Mouse (Mus musculus) neural tube, embryonic 13.5 days (tissue): ENCODE results near the gene Kcnip4. TPM values are rescaled to one million over a fixed set of nuclear protein-coding genes. Genes with fewer than 3 reads are reported as not detected.

Experiments used
- ATAC-seq: fragments of 200-750 bp; cut with Nextera tagmentation; 2 replicates; pipeline ENCODE4 v1.8.0; 2017; ENCODE audit warnings: low read depth, mild to moderate bottlenecking, moderate TSS enrichment, moderate library complexity
- H3K27ac ChIP-seq: fragments of 300-500 bp; sonication (generic); replicated peaks from 2 replicates; pipeline ENCODE4 v1.5.1; 2015; ENCODE audit warnings: moderate library complexity, mild to moderate bottlenecking, inconsistent platforms
- H3K27me3 ChIP-seq: fragments of 300-500 bp; sonication (generic); 2 replicates; pipeline ENCODE4 v1.6.1; 2015; ENCODE audit warnings: mild to moderate bottlenecking, inconsistent platforms
- H3K36me3 ChIP-seq: fragments of 300-500 bp; sonication (generic); 2 replicates; pipeline ENCODE4 v1.6.1; 2015; ENCODE audit warnings: mild to moderate bottlenecking, inconsistent platforms
- H3K4me1 ChIP-seq: fragments of 300-500 bp; sonication (generic); replicated peaks from 2 replicates; pipeline ENCODE4 v1.6.1; 2015; ENCODE audit warnings: inconsistent platforms
- H3K4me2 ChIP-seq: fragments of 300-500 bp; sonication (generic); 2 replicates; pipeline ENCODE4 v1.6.1; 2015; ENCODE audit warnings: inconsistent platforms, mild to moderate bottlenecking, moderate library complexity
- H3K4me3 ChIP-seq: fragments of 300-500 bp; sonication (generic); 2 replicates; pipeline ENCODE4 v1.5.1; 2015; ENCODE audit warnings: mild to moderate bottlenecking, inconsistent platforms
- H3K9ac ChIP-seq: fragments of 300-500 bp; sonication (generic); 2 replicates; pipeline ENCODE4 v1.6.1; 2015; ENCODE audit warnings: moderate library complexity, mild to moderate bottlenecking, inconsistent platforms
- H3K9me3 ChIP-seq: fragments of 300-500 bp; sonication (generic); 2 replicates; pipeline ENCODE4 v1.6.1; 2016; ENCODE audit warnings: inconsistent platforms
- WGBS: fragments of 180-500 bp; shearing (Covaris S2); methylation state at CpG from one replicate; pipeline ENCODE4 v1.1.7; 2015; 5-methylcytosine and 5-hydroxymethylcytosine counted together
- polyA plus RNA-seq: library from polyadenylated mRNA; unstranded; fragments of >200 nt; fragmentation: Nextera tagmentation; extraction: Ambion mirVana; gene quantifications from 2 replicates; pipeline ENCODE4 v1.2.1, GENCODE M21; 2015

The Kcnip4 gene
- polyA plus RNA-seq, 1 experiment from 2014 or later, result 9.1 TPM

DNA sequence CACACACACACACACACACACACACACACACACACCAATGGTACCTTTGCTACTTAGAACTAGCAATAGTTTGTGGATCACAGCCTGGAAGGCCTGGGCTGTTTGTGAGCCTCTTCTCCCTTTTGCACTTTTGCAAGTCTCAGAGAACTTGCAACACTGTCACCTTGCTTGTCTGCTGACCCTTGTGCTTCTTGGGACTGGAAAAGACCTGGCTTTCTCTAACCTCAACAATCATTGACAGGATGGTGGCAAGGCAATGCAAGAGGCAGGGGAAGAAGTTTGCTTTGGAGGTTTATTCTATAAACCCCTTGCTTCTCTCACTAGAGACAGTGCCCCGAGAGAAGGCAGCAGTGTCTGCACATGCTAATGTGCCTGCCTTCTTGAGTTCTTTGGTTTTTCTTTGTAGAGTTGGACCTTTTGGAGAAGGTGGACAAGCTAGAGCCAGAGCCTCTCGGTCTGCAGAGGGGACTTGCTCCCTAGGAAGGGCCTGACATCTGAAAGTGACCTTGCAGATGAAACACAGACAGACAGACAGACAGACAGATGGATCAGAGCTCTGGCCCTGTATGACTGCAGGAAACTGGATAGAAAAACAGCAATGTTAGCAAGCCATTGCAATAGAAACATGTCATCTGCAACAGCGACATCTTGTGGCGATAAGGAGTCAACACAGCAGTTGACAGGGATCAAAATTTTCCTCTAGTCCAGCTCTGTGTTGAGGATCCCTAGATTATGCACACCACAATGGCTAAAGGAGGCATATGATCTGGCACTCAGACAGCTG is 174.4 kb downstream of the Kcnip4 start:
- H3K4me3 ChIP-seq, result no peak overlapping the region
- peak; percentile 69 for ATAC-seq

DNA sequence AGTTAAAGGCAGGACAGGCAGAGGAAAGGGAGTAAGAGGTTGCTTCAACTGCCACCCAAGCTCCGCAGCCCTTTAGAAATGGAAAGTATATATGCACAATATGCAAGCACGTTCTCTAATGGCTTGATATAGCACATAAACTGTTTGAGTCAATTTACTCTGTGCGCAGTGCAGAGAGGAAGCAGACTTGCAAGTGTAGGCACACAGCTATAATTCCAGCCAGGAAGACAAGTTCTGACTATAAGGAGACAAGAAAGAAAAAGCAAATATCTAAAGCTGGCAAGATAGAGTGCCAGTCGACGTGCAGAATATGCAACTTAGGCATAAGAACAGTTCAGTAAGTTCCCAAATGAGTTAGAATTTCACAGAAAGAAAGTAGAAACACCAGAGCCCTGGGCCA is 175.2 kb downstream of the Kcnip4 start:
- no peaks in the 10 kb centered on the region for H3K9me3 ChIP-seq
- H3K36me3 ChIP-seq, result no peaks in the 10 kb centered on the region
- H3K27ac ChIP-seq, result no peak overlapping the region
- 85% methylated on average over 5 of the region's 5 CpGs for WGBS
- H3K4me3 ChIP-seq, result no peak overlapping the region
- no peak for ATAC-seq
- H3K27me3 ChIP-seq, result no peaks in the 10 kb centered on the region
- H3K9ac ChIP-seq, result no peak overlapping the region
- H3K4me2 ChIP-seq, result no peak overlapping the region
- no peaks in the 10 kb centered on the region for H3K4me1 ChIP-seq

More for the DNA sequence above, 174.4 kb downstream of the Kcnip4 start:
- Histone ChIP-seq H3K36me3 (no peaks in the 10 kb centered on the region), H3K27me3 (no peaks in the 10 kb centered on the region), H3K9me3 (no peaks in the 10 kb centered on the region), H3K4me2 (no peak overlapping the region), H3K27ac (0 out of 2 replicates have a peak overlapping the region, but pooled peaks have one; percentile 4), H3K9ac (no peak overlapping the region), H3K4me1 (no peaks in the 10 kb centered on the region)
- WGBS, result 33% methylated on average over 4 of the region's 4 CpGs

DNA sequence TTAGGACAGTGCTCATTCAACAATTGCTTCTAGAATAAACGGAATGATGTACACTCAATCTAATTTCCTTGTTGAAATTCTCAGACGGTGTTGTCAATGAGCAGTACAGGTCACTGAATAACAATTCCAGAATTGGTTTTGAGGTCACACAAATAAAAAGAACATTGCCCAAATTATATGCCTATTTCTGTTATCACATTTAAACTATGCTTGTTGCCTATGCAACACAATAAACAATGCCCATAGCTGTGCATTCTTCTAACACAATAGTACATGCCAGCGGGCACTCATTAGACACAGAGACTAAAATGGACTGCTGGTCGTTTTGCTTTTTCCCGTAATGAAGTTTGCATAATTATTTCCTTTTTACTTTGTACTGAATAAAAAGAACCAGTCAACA is 176.2 kb downstream of the Kcnip4 start:
- Histone ChIP-seq H3K27ac (no peak overlapping the region), H3K4me3 (no peak overlapping the region), H3K9me3 (no peaks in the 10 kb centered on the region), H3K27me3 (no peaks in the 10 kb centered on the region), H3K9ac (no peak overlapping the region), H3K4me1 (no peaks in the 10 kb centered on the region), H3K4me2 (no peak overlapping the region), H3K36me3 (no peaks in the 10 kb centered on the region)
- ATAC-seq, result no peak
- 62% methylated on average over 5 of the region's 5 CpGs for WGBS

DNA sequence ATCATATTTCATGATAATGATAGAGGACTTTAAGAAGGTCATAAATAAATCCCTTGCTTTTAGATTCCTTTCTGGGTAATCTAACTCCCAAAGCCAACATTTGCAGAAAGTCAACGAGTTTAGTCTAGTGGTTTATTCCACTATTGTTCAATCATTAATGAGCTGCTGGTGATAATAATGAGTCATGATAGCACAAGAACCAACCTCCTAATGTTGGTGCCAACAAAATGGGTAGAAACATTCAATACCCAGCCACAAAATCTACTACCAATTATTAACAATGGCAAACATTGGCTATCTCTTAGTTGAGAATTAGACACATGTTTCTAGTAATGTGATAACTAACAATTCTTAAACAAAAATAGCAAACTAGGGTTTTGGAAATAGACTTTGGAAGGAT is 180.1 kb downstream of the Kcnip4 start:
- H3K27ac ChIP-seq, result no peak overlapping the region
- H3K9me3 ChIP-seq, result no peaks in the 10 kb centered on the region
- H3K36me3 ChIP-seq, result no peaks in the 10 kb centered on the region
- no peak for ATAC-seq
- no peaks in the 10 kb centered on the region for H3K27me3 ChIP-seq
- H3K9ac ChIP-seq, result no peak overlapping the region
- H3K4me3 ChIP-seq, result no peak overlapping the region
- H3K4me1 ChIP-seq, result no peaks in the 10 kb centered on the region
- 73% methylated on average over 1 of the region's 1 CpGs for WGBS
- no peak overlapping the region for H3K4me2 ChIP-seq

DNA sequence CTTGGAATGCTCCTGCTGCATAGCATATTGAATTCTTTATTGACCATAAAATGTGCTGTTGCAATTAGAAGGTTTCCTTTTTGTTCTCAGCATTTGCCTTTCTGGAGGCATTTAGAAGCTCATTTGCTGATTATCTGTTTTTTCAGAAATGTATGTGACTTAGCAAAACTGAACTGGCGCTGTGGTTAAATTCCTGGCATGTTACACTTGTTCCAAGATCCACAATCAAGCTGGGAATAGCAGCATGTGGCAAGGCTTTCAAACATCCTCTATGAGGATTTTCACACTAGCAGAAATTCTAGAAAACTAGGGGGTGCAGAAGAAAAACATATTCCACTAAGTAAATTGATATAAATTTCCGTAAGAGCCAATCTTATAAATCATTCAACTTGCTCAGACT is 187.5 kb downstream of the Kcnip4 start:
- no peaks in the 10 kb centered on the region for H3K27me3 ChIP-seq
- H3K9me3 ChIP-seq, result no peaks in the 10 kb centered on the region
- no peak overlapping the region for H3K4me2 ChIP-seq
- H3K9ac ChIP-seq, result no peak overlapping the region
- WGBS, result 58% methylated on average over 2 of the region's 2 CpGs
- no peak for ATAC-seq
- H3K4me3 ChIP-seq, result no peak overlapping the region
- H3K36me3 ChIP-seq, result no peaks in the 10 kb centered on the region
- peak overlapping the region; percentile 1; the same call in 1 of the 2 replicates for H3K27ac ChIP-seq
- no peaks in the 10 kb centered on the region for H3K4me1 ChIP-seq

DNA sequence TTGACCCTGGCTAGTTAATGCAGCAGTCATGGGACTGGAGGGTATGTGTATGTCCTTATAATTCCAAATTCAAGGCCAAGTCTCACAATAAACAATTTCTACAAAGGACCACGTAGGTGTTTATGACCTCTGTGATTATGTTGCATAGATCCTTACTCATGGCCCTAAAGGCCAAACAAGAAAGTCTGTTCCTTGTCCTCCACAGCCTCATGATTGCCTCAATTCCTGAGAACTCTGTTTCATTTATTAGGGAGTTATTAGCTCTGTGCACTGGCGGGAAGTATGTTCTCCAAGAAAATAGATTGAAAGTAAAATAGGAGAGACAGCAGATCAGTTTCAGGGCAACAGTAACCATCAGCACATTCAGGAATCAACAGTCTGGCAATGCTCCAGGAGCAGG is 191.6 kb downstream of the Kcnip4 start:
- H3K4me3 ChIP-seq, result no peak overlapping the region
- WGBS, result 83% methylated on average over 2 of the region's 2 CpGs
- no peak for ATAC-seq

DNA sequence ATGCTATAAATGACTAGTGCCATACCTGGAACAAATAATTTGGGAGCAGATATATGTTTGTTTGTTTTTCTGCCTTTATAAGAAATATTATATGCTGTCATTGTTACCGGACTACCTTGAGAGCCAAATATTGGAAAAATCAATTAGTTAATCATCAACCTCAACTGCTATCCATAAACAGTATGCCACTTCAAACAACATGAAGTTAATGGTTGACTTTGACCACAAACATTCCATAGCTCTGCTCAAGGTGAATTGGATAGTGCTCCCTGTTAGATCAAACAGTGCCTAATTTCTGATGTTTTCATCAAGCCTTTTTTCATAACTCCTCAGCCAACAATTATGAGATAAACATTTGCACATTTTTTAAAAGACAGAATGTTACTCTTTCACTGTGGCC is 195.7 kb downstream of the Kcnip4 start:
- no peak overlapping the region for H3K4me2 ChIP-seq
- H3K27ac ChIP-seq, result no peak overlapping the region
- no peak overlapping the region for H3K4me3 ChIP-seq
- 97% methylated on average over 1 of the region's 1 CpGs for WGBS
- no peaks in the 10 kb centered on the region for H3K9me3 ChIP-seq
- no peak for ATAC-seq
- H3K4me1 ChIP-seq, result no peaks in the 10 kb centered on the region
- no peaks in the 10 kb centered on the region for H3K36me3 ChIP-seq
- no peaks in the 10 kb centered on the region for H3K27me3 ChIP-seq
- no peak overlapping the region for H3K9ac ChIP-seq

More for the DNA sequence above, 191.6 kb downstream of the Kcnip4 start:
- Histone ChIP-seq H3K36me3 (no peaks in the 10 kb centered on the region), H3K27ac (no peak overlapping the region), H3K27me3 (no peaks in the 10 kb centered on the region), H3K9me3 (no peaks in the 10 kb centered on the region), H3K4me2 (no peak overlapping the region), H3K9ac (no peak overlapping the region), H3K4me1 (no peaks in the 10 kb centered on the region)

DNA sequence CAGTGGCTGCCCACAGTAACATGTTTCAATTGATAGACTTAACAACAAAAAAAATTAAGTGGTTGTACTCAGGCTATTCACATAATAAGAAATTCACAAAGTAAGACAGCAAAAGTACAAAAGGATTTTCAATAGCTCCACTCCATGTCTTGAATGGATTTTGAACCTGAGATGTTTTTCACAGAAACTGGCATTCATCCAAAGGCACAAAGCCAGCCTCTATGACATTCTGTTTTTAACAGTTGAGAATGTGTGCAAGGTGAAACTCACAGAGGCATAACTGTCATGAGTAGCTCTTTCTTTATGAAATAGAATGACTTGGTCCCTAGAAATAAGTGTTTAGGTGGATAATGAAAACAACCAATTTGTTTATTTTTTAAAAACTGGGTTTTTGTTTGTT is 206.0 kb downstream of the Kcnip4 start:
- no peaks in the 10 kb centered on the region for H3K27me3 ChIP-seq
- no peak for ATAC-seq
- H3K4me3 ChIP-seq, result no peak overlapping the region
- H3K4me1 ChIP-seq, result no peaks in the 10 kb centered on the region
- H3K9ac ChIP-seq, result no peak overlapping the region
- H3K36me3 ChIP-seq, result no peaks in the 10 kb centered on the region
- H3K27ac ChIP-seq, result no peak overlapping the region
- no peak overlapping the region for H3K4me2 ChIP-seq
- H3K9me3 ChIP-seq, result no peaks in the 10 kb centered on the region

DNA sequence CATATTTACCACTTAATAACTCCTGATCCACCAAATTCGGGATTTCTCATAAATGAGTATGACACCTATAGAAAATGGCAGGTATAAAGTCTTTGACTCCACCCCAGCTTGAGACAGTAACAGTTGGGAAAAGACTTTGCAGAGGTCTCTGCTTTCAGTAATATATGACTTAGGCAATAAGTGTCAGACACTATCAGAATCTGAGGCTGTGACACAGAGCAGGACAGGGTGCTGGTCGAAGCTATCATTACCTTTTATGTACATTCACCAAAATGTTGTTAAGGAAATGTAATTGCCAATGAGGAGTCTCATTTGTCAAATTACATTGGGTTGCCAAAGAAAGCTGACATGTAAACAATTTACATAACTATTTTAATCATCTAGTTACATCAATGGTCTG is 206.8 kb downstream of the Kcnip4 start:
- no peaks in the 10 kb centered on the region for H3K9me3 ChIP-seq
- ATAC-seq, result no peak
- WGBS, result 86% methylated on average over 2 of the region's 2 CpGs

DNA sequence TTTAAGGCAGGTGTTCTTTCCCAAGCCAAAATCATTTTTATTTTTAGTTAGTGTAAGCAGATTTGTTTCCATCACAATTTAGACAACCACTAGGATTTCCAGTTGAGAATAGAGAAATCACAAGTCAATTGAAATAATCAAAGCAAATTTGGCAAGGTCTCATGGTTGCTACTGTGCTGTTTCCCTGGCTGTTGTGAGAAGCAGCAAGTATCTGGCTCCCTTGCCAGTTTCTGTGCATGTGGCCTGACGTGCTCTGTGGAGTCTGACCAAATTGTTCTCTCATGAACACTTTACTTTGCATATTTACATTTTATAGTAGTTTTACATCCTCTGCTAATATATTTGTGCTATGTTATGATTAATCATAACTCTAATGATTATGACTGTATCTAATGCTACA is 217.9 kb downstream of the Kcnip4 start:
- H3K9ac ChIP-seq, result no peak overlapping the region
- H3K4me1 ChIP-seq, result no peaks in the 10 kb centered on the region
- H3K4me2 ChIP-seq, result no peak overlapping the region
- 80% methylated on average over 1 of the region's 1 CpGs for WGBS
- H3K4me3 ChIP-seq, result no peak overlapping the region
- no peak for ATAC-seq
- H3K36me3 ChIP-seq, result no peaks in the 10 kb centered on the region
- no peak overlapping the region for H3K27ac ChIP-seq
- no peaks in the 10 kb centered on the region for H3K27me3 ChIP-seq
- no peaks in the 10 kb centered on the region for H3K9me3 ChIP-seq

More for the DNA sequence above, 206.8 kb downstream of the Kcnip4 start:
- H3K4me2 ChIP-seq, result no peak overlapping the region
- H3K36me3 ChIP-seq, result no peaks in the 10 kb centered on the region
- no peak overlapping the region for H3K27ac ChIP-seq
- no peaks in the 10 kb centered on the region for H3K4me1 ChIP-seq
- H3K27me3 ChIP-seq, result no peaks in the 10 kb centered on the region
- H3K9ac ChIP-seq, result no peak overlapping the region
- H3K4me3 ChIP-seq, result no peak overlapping the region

DNA sequence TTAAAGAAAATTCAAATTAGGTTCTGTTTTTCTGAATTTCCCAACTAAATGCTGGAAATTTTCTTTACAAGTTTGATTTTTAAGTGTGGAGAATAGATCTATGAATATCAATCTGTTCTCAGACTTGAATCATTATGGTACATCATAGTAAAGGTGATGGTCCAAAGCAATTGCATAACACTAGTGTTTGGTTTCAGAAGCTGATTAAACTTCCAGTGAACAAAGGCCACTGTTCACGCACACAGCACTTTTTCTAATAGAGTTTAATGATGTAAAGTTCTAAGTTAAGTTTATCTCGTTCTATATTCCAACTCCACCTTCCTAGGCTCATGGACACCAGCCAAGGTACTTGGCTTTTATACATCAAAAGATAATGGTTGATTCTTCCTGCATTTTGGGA is 219.4 kb downstream of the Kcnip4 start:
- no peak for ATAC-seq
- Histone ChIP-seq H3K9me3 (no peaks in the 10 kb centered on the region), H3K4me2 (no peak overlapping the region), H3K4me1 (no peaks in the 10 kb centered on the region), H3K9ac (no peak overlapping the region), H3K36me3 (no peaks in the 10 kb centered on the region), H3K27me3 (no peaks in the 10 kb centered on the region), H3K27ac (no peak overlapping the region), H3K4me3 (no peak overlapping the region)
- 79% methylated on average over 2 of the region's 2 CpGs for WGBS

DNA sequence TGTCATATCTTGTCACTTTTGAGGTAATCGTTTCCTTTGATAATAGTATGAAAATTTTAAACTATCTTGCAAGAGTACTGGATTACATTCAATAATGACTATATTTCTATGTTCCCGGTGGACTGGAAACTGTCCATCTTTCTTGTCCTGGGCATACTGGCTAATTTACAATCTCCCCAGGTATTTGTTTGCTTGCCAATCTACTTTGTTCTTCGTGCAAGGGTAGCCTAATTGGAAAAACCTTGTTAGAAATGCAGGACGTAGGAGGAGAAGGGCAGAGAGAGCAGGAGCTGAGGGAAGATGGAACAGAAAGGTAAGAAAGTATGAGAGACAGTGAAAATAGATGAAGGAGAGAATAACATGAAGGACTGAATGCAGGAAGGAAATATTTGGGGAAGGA is 226.1 kb downstream of the Kcnip4 start:
- Histone ChIP-seq H3K4me1 (no peaks in the 10 kb centered on the region), H3K36me3 (no peaks in the 10 kb centered on the region), H3K4me3 (no peak overlapping the region), H3K9me3 (no peaks in the 10 kb centered on the region), H3K27me3 (no peaks in the 10 kb centered on the region), H3K9ac (no peak overlapping the region), H3K27ac (no peak overlapping the region), H3K4me2 (no peak overlapping the region)
- WGBS, result 58% methylated on average over 4 of the region's 4 CpGs
- ATAC-seq, result no peak

DNA sequence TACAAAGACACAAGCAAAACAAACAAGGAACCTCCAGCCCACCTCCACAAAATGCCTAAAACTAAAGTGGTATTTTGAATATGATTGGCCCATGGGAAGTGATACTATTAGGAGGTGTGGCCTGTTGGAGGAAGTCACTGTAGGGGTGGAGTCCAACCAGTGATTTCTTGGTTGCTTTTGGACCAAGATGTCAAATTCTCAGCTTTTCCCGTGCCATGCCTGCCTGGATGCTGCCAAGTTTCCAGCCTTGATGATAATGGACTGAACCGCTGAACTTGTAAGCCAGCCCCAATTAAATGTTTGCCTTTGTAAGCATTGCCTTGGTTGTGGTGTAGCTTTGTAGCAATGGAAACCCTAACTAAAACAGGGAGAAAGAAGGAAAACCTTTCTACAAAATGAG is 232.3 kb downstream of the Kcnip4 start:
- no peak overlapping the region for H3K4me2 ChIP-seq
- H3K4me1 ChIP-seq, result no peaks in the 10 kb centered on the region
- H3K4me3 ChIP-seq, result no peak overlapping the region
- WGBS, result 91% methylated on average over 2 of the region's 2 CpGs
- no peak for ATAC-seq
- H3K27me3 ChIP-seq, result no peaks in the 10 kb centered on the region
- H3K27ac ChIP-seq, result no peak overlapping the region
- H3K9me3 ChIP-seq, result no peaks in the 10 kb centered on the region
- no peaks in the 10 kb centered on the region for H3K36me3 ChIP-seq
- no peak overlapping the region for H3K9ac ChIP-seq
